Mouse (Mus musculus) cortical plate, adult 2 months (tissue): ENCODE data around the gene Ganab.

Experiments used
- CTCF ChIP-seq: fragments of 200-500 bp; IDR thresholded peaks from 2 replicates; pipeline ENCODE4 v1.5.1; 2011; ENCODE audit warnings: mild to moderate bottlenecking, control low read depth, low read length; ENCODE audit not compliant: insufficient read depth; ENCODE audit errors: extremely low read depth
- POLR2A ChIP-seq: fragments of 200-500 bp; IDR thresholded peaks from 2 replicates; pipeline ENCODE4 v1.6.1; 2011; ENCODE audit warnings: mild to moderate bottlenecking, low read length, control low read depth; ENCODE audit not compliant: insufficient read depth; ENCODE audit errors: extremely low read depth

DNA sequence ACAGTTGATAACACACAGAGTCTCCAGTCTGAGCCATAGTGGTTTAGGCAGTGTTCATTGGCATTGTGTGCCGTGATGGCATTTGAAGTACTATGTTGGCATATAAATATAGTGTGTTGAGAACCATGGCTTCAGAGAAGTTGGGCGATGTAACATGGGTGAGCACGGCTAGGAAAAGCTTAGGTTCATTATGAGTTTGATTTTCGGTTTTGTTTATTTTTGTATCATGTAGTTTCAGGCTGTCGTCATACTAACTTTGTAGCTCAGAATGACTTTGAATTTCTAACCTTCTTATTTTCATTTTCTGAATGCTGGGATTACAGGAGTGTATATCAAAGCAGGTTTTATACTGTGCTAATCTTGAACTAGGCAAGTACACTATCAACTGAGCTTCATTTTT, 5.5 kb downstream of the Ganab start:
- TF ChIP-seq CTCF (no peak), POLR2A (no peak)
